Mouse (Mus musculus): ENCODE results near the gene Zfp148. TPM values are rescaled to one million over a fixed set of nuclear protein-coding genes. Genes with fewer than 3 reads are reported as not detected.

Zfp148 gene
- polyA plus RNA-seq, 1 experiment: 6.5 TPM

DNA sequence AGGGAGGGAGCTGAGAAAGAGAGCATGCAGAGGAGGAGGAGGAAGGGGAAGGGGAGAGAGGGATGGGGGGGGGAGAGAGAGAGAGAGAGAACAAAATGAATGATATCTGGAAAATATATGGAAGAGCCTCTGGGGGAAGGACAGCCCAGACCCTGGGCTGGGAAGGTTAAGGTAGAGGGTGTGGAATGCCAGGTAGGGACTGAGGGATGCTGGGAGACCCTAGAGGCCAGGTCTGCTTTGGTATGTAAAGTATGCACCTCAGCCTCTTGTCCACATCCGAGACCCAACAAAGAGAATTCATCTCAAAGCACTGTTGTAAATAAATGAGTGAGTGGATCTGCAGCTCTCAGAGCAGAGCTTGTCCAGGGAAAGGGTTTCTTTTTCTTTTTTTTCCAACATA is 38.3 kb upstream of the Zfp148 start:
- Histone ChIP-seq H3K79me3 (ENCODE audit: low read depth) (no peaks in the 10 kb centered on the region), H3K4me3 (ENCODE audit: insufficient read depth, poor library complexity, severe bottlenecking) (no peak overlapping the region), H3ac (ENCODE audit: control insufficient read depth, insufficient read length, low read depth) (no peak overlapping the region), H3K79me2 (ENCODE audit: control insufficient read depth, insufficient read depth) (no peaks in the 10 kb centered on the region), H3K36me3 (ENCODE audit: control insufficient read depth, insufficient read depth) (no peaks in the 10 kb centered on the region), H3K27me3 (ENCODE audit: control insufficient read depth, insufficient read depth, insufficient read length) (no peaks in the 10 kb centered on the region)
- no peak for TF ChIP-seq FOSL1 (IDR thresholded peaks at IDR 0.05; ENCODE audit: insufficient read depth, low read length, poor library complexity, severe bottlenecking)
- no peak for TF ChIP-seq USF1 (IDR thresholded peaks at IDR 0.05; ENCODE audit: low read depth)
- TF ChIP-seq CTCF (IDR thresholded peaks at IDR 0.05; ENCODE audit: control insufficient read depth, insufficient read depth, insufficient read length): no peak
- TF ChIP-seq MYOD1 (IDR thresholded peaks at IDR 0.05; ENCODE audit: control insufficient read depth, insufficient read length, low read depth): no peak
- no peak for TF ChIP-seq CEBPB (IDR thresholded peaks at IDR 0.05; ENCODE audit: low read depth)
- TF ChIP-seq MYOG (IDR thresholded peaks at IDR 0.05; ENCODE audit: control insufficient read depth, extremely low read depth, insufficient read length): no peak

DNA sequence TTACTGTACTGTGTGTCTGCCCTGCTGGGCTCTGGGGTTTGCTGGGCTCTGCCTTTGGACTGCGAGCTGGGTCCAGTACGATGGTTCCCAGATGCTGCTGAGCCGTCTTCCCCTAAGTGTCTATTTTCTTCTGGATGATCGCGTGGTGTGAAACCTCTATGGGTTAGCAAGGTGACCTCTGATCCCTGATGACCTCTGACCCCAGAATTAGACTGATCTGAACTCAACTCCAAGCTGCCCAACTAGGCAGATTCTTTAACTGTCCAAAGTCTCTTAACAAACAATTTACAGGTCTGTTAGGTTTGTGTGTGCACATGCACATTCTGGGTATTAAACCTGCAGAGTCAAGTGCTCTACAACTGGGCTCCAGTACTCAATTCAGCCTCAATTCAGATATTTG is 37.5 kb upstream of the Zfp148 start:
- Histone ChIP-seq H3K79me3 (ENCODE audit: low read depth) (no peaks in the 10 kb centered on the region), H3K4me3 (ENCODE audit: insufficient read depth, poor library complexity, severe bottlenecking) (no peak overlapping the region), H3K79me2 (ENCODE audit: control insufficient read depth, insufficient read depth) (no peaks in the 10 kb centered on the region), H3K36me3 (ENCODE audit: control insufficient read depth, insufficient read depth) (no peaks in the 10 kb centered on the region), H3ac (ENCODE audit: control insufficient read depth, insufficient read length, low read depth) (no peak overlapping the region), H3K27me3 (ENCODE audit: control insufficient read depth, insufficient read depth, insufficient read length) (no peaks in the 10 kb centered on the region)
- TF ChIP-seq CTCF (IDR thresholded peaks at IDR 0.05; ENCODE audit: control insufficient read depth, insufficient read depth, insufficient read length) (no peak), CEBPB (IDR thresholded peaks at IDR 0.05; ENCODE audit: low read depth) (no peak), MAX (IDR thresholded peaks at IDR 0.05) (no peak), MYOD1 (IDR thresholded peaks at IDR 0.05; ENCODE audit: control insufficient read depth, insufficient read length, low read depth) (no peak), MYOG (IDR thresholded peaks at IDR 0.05; ENCODE audit: control insufficient read depth, extremely low read depth, insufficient read length) (no peak), FOSL1 (IDR thresholded peaks at IDR 0.05; ENCODE audit: insufficient read depth, low read length, poor library complexity, severe bottlenecking) (no peak), USF1 (IDR thresholded peaks at IDR 0.05; ENCODE audit: low read depth) (no peak)

DNA sequence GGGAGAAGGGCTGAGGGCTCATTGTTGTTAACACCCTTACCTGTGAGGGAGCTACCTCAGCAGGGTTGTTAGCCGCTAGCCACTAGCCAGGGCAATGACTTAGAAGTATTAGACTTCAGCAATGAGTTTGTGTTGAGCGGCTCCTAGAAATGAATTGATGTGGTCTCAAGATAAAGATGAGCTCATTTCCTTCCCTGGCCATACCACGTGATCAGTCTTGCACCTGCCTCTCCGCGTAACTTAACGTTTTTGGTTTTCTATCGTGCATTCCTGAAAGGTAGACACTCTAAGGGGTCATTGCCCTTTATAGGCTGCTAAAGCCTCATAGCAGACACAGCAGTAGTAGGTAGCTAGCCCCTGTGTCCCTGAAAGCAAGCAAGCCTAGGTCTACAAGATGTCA is 37.0 kb upstream of the Zfp148 start:
- Histone ChIP-seq H3K4me3 (ENCODE audit: insufficient read depth, poor library complexity, severe bottlenecking) (no peak overlapping the region), H3K27me3 (ENCODE audit: control insufficient read depth, insufficient read depth, insufficient read length) (no peaks in the 10 kb centered on the region), H3K36me3 (ENCODE audit: control insufficient read depth, insufficient read depth) (no peaks in the 10 kb centered on the region), H3ac (ENCODE audit: control insufficient read depth, insufficient read length, low read depth) (no peak overlapping the region), H3K79me2 (ENCODE audit: control insufficient read depth, insufficient read depth) (no peaks in the 10 kb centered on the region), H3K79me3 (ENCODE audit: low read depth) (no peaks in the 10 kb centered on the region)
- TF ChIP-seq CTCF (IDR thresholded peaks at IDR 0.05; ENCODE audit: control insufficient read depth, insufficient read depth, insufficient read length) (no peak), USF1 (IDR thresholded peaks at IDR 0.05; ENCODE audit: low read depth) (no peak), FOSL1 (IDR thresholded peaks at IDR 0.05; ENCODE audit: insufficient read depth, low read length, poor library complexity, severe bottlenecking) (no peak), MYOD1 (IDR thresholded peaks at IDR 0.05; ENCODE audit: control insufficient read depth, insufficient read length, low read depth) (no peak), CEBPB (IDR thresholded peaks at IDR 0.05; ENCODE audit: low read depth) (no peak), MAX (IDR thresholded peaks at IDR 0.05) (no peak)

DNA sequence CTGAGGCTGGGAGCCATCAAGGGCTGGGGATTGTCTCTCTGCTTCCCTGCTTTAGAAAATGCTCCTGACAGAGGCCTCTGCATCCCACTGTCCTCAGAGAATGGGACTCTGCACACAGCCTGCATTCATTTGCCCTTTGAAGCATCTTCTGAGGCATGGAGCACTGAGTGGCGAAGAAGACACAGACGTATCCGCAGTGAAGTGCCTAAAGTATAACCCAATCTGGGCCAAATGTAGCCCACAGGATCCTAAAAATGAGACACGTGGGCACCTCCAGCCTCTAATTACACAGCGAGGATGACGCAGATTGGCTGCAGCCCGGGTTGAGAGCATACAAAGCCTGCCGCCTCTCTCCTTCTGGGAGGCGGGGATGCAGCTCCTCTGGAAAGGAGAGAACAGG is 36.3 kb upstream of the Zfp148 start:
- H3K36me3 ChIP-seq (ENCODE audit: control insufficient read depth, insufficient read depth): no peaks in the 10 kb centered on the region
- H3K79me3 ChIP-seq (ENCODE audit: low read depth): no peaks in the 10 kb centered on the region
- TF ChIP-seq FOSL1 (IDR thresholded peaks at IDR 0.05; ENCODE audit: insufficient read depth, low read length, poor library complexity, severe bottlenecking) (no peak), USF1 (IDR thresholded peaks at IDR 0.05; ENCODE audit: low read depth) (peak; percentile 68), CEBPB (IDR thresholded peaks at IDR 0.05; ENCODE audit: low read depth) (no peak)
- H3ac ChIP-seq (ENCODE audit: control insufficient read depth, insufficient read length, low read depth): no peak overlapping the region
- no peaks in the 10 kb centered on the region for H3K79me2 ChIP-seq (ENCODE audit: control insufficient read depth, insufficient read depth)
- no peaks in the 10 kb centered on the region for H3K27me3 ChIP-seq (ENCODE audit: control insufficient read depth, insufficient read depth, insufficient read length)
- H3K4me3 ChIP-seq (ENCODE audit: insufficient read depth, poor library complexity, severe bottlenecking): no peak overlapping the region

DNA sequence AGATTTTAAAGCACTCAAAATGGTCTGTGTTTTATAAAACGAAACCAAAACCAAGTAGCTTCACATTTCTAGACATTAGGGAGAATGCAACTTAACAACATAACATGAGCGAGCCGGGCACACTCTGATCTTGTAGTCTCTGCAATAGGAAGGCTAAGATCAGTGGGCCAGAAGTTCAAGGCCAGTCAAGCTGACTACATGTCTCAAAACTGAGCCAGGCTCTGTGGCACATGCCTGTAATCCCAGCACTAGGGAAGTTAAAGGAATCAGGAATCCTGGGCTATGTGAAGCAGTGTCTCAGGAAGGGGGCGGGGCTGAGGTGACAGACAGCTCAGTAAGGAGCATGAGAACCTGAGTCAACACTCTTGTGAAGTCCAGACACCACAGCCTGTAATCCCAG is 35.8 kb upstream of the Zfp148 start:
- Histone ChIP-seq H3K27me3 (ENCODE audit: control insufficient read depth, insufficient read depth, insufficient read length) (no peaks in the 10 kb centered on the region), H3K79me2 (ENCODE audit: control insufficient read depth, insufficient read depth) (no peaks in the 10 kb centered on the region), H3ac (ENCODE audit: control insufficient read depth, insufficient read length, low read depth) (no peak overlapping the region), H3K4me3 (ENCODE audit: insufficient read depth, poor library complexity, severe bottlenecking) (no peak overlapping the region), H3K36me3 (ENCODE audit: control insufficient read depth, insufficient read depth) (no peaks in the 10 kb centered on the region), H3K79me3 (ENCODE audit: low read depth) (no peaks in the 10 kb centered on the region)
- TF ChIP-seq MYOG (IDR thresholded peaks at IDR 0.05; ENCODE audit: control insufficient read depth, extremely low read depth, insufficient read length) (no peak), CTCF (IDR thresholded peaks at IDR 0.05; ENCODE audit: control insufficient read depth, insufficient read depth, insufficient read length) (no peak), USF1 (IDR thresholded peaks at IDR 0.05; ENCODE audit: low read depth) (no peak), MAX (IDR thresholded peaks at IDR 0.05) (no peak), FOSL1 (IDR thresholded peaks at IDR 0.05; ENCODE audit: insufficient read depth, low read length, poor library complexity, severe bottlenecking) (no peak), MYOD1 (IDR thresholded peaks at IDR 0.05; ENCODE audit: control insufficient read depth, insufficient read length, low read depth) (no peak), CEBPB (IDR thresholded peaks at IDR 0.05; ENCODE audit: low read depth) (no peak)

DNA sequence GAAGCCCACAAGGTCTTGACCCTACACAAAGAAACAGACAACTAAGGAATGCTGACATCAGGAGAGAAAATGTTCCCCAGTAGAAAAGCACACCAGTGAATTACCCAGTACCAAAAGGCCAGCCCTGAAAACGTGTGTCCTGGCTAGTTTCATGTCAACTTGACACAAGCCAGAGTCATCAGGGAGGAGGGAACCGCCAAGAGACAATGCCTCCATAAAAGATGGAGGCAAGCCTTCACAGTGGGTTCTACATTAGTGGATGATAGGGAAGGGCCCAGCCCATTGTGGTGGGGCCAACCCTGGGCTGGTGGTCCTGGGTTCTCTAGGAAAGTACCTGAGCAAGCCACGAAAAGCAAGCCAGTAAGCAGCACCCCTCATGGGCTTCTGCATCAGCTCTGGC is 34.3 kb upstream of the Zfp148 start:
- Histone ChIP-seq H3K79me3 (ENCODE audit: low read depth) (no peaks in the 10 kb centered on the region), H3K4me3 (ENCODE audit: insufficient read depth, poor library complexity, severe bottlenecking) (no peak overlapping the region), H3K36me3 (ENCODE audit: control insufficient read depth, insufficient read depth) (no peaks in the 10 kb centered on the region), H3K27me3 (ENCODE audit: control insufficient read depth, insufficient read depth, insufficient read length) (no peaks in the 10 kb centered on the region), H3ac (ENCODE audit: control insufficient read depth, insufficient read length, low read depth) (no peak overlapping the region), H3K79me2 (ENCODE audit: control insufficient read depth, insufficient read depth) (no peaks in the 10 kb centered on the region)
- TF ChIP-seq MYOG (IDR thresholded peaks at IDR 0.05; ENCODE audit: control insufficient read depth, extremely low read depth, insufficient read length) (no peak), CTCF (IDR thresholded peaks at IDR 0.05; ENCODE audit: control insufficient read depth, insufficient read depth, insufficient read length) (no peak), FOSL1 (IDR thresholded peaks at IDR 0.05; ENCODE audit: insufficient read depth, low read length, poor library complexity, severe bottlenecking) (no peak), MYOD1 (IDR thresholded peaks at IDR 0.05; ENCODE audit: control insufficient read depth, insufficient read length, low read depth) (no peak), CEBPB (IDR thresholded peaks at IDR 0.05; ENCODE audit: low read depth) (no peak), MAX (IDR thresholded peaks at IDR 0.05) (no peak), USF1 (IDR thresholded peaks at IDR 0.05; ENCODE audit: low read depth) (no peak)
